Mouse (Mus musculus): ENCODE data around the gene Gm11168.
"Not testable (repeated sequence)": the region's sequence is repeated elsewhere in the genome, so short reads cannot be mapped to it uniquely, and the experiment has no call there.

- not testable (repeated sequence) for TF ChIP-seq POU5F1 (IDR thresholded peaks at IDR 0.05; ENCODE audit: borderline replicate concordance, low read length); CTCF (conservative IDR thresholded peaks at IDR 0.05; ENCODE audit: low read length)
Observed at GRCm38 (mm10) chr9:3006636-3007035, 3.5 kb downstream of the Gm11168 start.

All from E14TG2a.4 (cell line).